Mouse (Mus musculus): ENCODE data around the gene Slc12a1.

Slc12a1 gene

DNA sequence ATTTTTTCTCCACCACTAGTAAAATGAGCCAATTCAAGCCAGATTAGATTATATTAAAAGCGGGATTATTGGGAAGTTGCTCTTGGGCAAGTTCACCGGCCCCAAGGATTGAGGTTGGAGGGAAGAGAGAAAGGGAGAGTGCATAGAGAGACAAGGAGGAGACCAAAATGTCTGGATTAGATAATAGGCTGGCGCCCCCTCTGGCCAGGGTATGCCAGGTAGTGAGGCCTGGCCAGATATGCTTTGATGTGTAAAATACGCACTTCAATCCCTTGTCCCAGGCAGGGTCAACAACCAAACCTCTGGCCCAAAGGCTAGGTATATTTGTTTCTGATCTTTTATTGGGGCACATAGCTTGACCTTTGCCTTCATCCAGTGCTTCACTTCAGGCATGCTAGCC is 99.5 kb downstream of the Slc12a1 start:
- in situ Hi-C loops (cut with MboI; ENCODE audit: low sequenced_read_pairs), result no loop called here

DNA sequence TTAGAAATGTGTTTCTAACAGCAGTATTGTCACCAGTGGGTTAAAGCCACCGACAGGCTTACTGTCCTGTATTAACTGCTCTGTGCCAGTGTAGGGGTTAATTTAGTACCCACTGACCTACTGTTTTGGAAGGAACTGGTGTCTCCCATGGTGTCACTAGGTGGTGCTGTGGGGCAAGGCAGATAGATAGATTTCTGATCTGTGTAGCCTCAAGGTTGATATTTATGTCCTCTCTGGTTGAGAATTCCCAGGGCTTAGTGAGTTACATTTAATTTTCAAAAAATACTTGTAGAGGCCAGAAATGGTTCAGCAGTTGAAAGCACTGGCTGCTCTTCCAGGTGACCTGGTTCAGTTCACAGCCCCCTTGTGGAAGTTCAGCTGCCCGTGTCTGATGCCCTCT is 100.0 kb downstream of the Slc12a1 start:
- in situ Hi-C loops (cut with MboI; ENCODE audit: low sequenced_read_pairs), result no loop called here

DNA sequence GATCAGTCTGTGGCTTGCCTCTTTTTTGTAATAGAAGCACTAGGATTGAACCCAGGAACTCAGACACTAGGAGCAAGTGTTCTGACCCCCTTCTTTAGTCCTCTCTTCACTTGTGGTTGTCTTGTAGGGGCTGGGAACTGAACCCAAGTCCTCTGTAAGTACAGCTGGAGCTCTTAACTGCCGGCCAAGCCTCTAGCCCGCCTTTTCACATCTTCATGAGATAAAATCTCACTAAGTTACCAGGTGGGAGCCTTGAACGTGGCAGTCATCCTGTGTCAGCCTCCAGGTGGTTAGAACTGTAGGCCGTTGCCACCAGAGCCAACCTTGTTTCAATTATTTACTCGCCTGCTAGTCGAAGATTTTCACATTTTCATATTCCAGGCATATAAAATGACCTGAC is 101.4 kb downstream of the Slc12a1 start:
- in situ Hi-C loops (cut with MboI; ENCODE audit: low sequenced_read_pairs), result no loop called here

DNA sequence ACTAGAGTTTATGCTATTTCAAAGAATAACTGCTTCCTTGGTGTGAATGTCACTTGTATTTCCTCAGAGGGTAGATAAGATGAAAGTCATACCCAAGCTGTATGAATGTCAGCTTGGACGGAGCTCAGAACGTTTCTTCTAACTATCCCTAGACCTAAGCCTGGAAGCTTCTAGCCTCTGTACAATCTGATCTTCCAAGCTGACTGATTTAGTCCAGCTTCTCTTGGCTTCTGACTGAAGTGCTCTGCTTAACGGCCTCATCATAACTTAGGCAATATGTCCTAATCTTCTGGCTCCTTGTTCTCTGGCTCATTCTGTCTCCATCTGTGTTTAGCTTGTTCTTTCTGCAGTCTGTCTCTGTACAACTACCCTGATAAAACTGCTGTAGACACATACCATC is 102.3 kb downstream of the Slc12a1 start:
- in situ Hi-C loops (cut with MboI; ENCODE audit: low sequenced_read_pairs), result no loop called here

DNA sequence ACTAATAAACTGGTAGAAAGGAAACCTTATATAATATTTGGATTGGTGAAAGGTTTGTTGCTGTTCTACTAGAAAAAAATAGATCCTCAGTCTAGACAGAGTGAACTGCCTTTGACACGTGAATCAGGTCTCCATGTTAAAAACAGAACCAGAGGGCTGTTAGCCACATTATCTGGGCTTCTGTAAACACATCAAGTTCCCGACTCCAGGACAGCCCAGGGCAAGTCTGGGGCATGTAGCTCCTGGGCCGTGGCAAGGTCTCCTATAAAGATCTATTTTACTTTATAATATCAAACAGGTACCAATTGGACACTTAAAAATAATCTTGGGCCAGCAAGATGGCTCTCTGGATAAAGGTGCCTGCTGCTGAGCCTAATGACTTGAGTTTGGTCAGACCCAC is 103.6 kb downstream of the Slc12a1 start:
- in situ Hi-C loops (cut with MboI; ENCODE audit: low sequenced_read_pairs), result no loop called here

DNA sequence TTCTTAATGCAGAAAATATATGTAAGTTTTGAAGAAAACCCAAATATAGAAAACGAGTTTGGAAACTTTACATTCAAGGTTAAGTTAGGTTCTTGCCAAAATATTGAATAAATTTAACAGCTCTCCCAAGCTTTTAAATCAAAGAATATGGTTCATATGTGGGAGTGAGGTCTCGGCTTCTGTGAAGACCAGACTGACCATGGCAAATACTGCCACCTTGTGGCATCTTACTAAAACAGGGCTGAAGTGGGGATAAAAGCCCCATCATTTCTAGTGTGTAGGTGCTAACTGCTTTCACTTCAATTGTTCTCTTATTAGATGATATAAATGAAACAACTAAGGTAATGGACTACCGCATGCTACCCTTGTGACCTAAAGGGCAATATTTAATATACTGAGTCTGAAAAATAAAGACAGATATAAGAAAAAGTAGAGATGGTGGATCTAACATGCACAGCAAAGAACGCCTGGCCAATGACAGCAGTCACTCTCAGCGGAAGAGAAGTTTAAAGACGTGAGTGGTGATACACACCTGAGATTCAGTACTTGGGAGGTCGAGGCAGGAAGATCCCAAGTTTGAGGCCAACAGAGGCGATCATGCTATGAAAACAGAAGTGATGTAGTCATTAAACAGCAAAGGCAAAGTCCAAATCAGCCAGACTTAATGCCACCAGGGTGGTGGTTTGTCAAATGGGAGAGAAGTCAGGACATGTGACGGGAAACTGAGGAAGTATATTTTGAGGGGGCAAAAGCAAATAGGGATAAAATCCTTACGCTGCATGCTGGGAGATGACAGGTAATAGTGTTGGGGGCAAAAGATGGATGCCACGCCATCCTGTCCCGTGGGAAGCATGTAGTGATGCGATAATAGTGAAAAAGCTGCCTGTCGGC is 107.2 kb downstream of the Slc12a1 start:
- in situ Hi-C loops (cut with MboI; ENCODE audit: low sequenced_read_pairs), result no loop called here

DNA sequence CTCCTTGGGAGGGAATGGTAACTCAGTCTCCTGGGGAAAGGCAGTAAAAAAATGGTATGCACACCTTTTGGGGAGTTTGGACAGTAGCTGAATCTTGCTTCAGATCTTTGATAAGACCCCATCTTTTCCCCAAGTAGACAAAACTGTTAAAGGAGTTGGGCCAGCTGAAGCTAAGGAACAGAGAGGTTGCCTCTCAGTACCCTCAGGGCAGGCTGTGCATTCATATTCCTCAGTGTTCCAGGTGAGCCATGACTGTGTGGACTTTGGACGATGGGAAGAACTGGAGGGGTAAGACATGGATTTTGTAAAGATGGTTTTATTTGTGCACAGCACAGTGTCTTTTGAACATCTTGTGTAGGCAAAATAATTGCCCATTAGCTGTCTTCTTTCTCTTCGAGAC is 108.0 kb downstream of the Slc12a1 start:
- in situ Hi-C loops (cut with MboI; ENCODE audit: low sequenced_read_pairs), result no loop called here

DNA sequence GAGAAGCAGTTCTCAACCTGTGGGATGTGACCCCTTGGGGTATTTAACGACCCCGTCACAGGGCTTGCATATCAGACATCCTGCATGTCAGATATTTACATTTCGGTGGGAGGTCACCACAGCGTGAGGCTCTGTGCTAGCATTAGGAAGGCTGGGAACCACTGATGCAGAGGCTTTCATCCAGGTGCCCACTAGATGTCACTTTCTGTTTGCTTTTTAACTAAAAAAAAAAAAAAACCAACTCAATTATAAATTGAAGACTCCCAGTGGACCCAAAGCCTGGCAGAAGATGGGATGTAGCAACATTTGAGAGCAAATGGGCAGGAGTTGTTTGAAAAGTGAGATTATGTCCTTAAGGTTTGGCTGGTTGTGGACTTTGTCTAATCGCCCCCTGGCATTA is 110.8 kb downstream of the Slc12a1 start:
- in situ Hi-C loops (cut with MboI; ENCODE audit: low sequenced_read_pairs), result no loop called here

DNA sequence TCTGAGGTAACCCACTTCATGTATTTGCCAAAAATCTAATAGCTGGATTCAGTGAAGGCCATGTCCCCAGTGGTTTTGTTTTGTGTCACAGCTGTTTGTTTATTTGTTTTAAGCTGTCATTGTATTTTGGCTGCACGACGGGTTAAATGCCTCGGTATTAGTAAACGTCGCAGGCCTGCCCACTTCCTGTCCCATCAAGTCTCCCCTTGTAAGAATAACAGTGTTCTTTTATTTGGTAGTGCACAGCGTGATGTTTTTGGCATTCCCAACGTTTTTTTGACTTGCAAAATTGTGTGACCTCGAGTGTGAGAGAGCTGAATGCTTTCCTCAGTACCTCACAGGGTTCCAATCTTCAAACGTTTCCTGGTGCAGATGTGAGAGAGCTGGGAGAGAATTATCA is 111.4 kb downstream of the Slc12a1 start:
- in situ Hi-C loops (cut with MboI; ENCODE audit: low sequenced_read_pairs), result no loop called here

DNA sequence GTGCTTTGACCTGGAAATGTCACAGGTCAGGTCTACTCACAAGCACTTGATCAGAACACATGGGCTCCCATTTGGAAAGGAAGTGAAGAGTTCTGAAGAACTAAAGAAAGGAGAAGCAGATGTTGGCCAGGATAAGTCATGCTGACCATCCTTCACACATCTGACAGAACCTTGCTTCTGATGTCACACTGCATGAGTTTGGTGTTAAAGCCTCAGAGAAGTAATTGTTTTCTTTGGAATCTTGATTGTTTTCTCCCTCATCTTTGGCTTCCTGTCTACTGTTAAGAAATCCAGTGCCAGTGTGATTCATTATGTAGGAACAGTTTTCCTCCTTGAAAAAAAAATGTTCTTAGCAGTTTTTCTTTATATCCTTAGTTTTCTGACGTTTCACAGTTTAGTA is 116.6 kb downstream of the Slc12a1 start:
- in situ Hi-C loops (cut with MboI; ENCODE audit: low sequenced_read_pairs), result no loop called here

DNA sequence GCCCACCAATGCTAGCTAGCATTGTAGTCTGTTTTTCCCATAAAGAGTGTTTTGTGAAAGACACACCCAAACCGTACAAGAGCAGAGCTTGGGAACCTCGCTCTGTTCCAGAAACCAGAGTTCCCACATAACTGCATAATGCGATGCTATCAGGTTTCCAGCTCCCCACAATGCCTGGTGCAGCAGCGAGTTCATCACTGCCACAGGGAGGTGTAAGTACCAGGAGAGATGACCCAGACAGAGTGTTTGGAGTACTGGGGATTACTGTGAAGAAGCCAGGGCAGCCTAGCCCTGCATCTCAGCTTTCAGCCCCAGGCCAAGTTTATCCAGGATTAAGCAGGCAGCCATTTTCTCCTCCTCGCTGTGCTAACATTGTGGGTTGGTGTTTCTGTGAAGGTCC is 123.3 kb downstream of the Slc12a1 start:
- in situ Hi-C loops (cut with MboI; ENCODE audit: low sequenced_read_pairs), result no loop called here

DNA sequence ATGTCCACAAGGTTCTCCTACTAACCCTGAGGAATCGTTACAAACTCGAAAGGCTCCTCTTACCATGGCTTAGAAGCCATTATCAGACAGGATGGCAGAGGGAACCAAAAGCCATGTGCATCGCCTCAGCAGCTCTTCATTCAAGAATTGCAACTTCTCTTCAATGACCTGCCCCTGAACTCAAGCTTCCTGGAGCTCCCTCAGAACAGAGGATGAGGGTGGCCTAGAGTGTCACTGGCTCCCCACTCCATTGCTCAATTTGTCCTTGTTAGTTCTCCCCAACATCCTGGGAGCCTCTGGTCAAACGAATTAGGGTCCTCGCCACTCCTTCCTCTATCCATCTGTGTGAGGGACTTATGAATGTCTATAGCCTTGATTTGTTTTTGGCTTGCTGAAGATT is 124.4 kb downstream of the Slc12a1 start:
- in situ Hi-C loops (cut with MboI; ENCODE audit: low sequenced_read_pairs), result no loop called here

DNA sequence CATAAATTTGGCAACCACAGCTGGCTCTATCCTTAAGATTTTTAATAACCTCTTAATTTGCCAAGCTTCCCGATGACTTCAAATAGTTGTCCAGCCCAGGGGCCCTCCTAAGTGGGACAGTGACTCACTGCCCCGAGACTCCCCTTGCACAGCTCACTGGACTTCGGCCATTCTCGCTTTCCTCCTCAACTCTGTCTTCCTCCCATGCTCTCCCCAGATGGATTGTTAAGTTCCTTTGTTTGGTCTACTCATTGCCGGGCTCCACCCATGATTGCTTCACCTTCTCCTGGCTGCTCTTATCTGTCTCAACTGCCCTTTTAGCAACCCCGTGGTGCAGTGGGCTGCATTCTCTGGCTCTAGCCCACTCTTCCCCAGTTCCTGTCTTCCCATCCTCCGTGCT is 126.2 kb downstream of the Slc12a1 start:
- in situ Hi-C loops (cut with MboI; ENCODE audit: low sequenced_read_pairs), result no loop called here
